Mouse (Mus musculus): ENCODE data around the gene Cdyl. TPM values are rescaled to one million over a fixed set of nuclear protein-coding genes. Genes with fewer than 3 reads are reported as not detected.
A peak's percentile ranks its signal among the peaks of the same experiment; 100 is the strongest.

Cdyl gene
- polyA plus RNA-seq, 1 experiment = 113 TPM

GRCm38 (mm10) chr13:35771968-35772382, 112.3 kb downstream of the Cdyl start:
- no peak overlapping the region for H3K4me3 ChIP-seq (ENCODE audit: control insufficient read depth, low read depth, low read length)
- no peaks in the 10 kb centered on the region; the same call in 1 of the 2 replicates for H3K4me1 ChIP-seq (ENCODE audit: control insufficient read depth, insufficient read depth, low read length)
- H3K27me3 ChIP-seq (ENCODE audit: control insufficient read depth, insufficient read depth, low read length) = no peaks in the 10 kb centered on the region
- H3K36me3 ChIP-seq (ENCODE audit: control insufficient read depth, insufficient read depth, low read length) = no peaks in the 10 kb centered on the region
- TF ChIP-seq CTCF (IDR thresholded peaks at IDR 0.05; ENCODE audit: control insufficient read depth, insufficient read depth, insufficient replicate concordance, low read depth, low read length) = no peak
- TF ChIP-seq POLR2A (IDR thresholded peaks at IDR 0.05; ENCODE audit: control insufficient read depth, low read depth, low read length) = no peak
- H3K27ac ChIP-seq (ENCODE audit: control insufficient read depth, insufficient read depth, low read depth, low read length) = no peak overlapping the region

GRCm38 (mm10) chr13:35773763-35774162, 114.1 kb downstream of the Cdyl start:
- Histone ChIP-seq H3K27ac (ENCODE audit: control insufficient read depth, insufficient read depth, low read depth, low read length) (no peak overlapping the region), H3K4me1 (ENCODE audit: control insufficient read depth, insufficient read depth, low read length) (no peaks in the 10 kb centered on the region; the same call in 1 of the 2 replicates), H3K4me3 (ENCODE audit: control insufficient read depth, low read depth, low read length) (no peak overlapping the region), H3K36me3 (ENCODE audit: control insufficient read depth, insufficient read depth, low read length) (no peaks in the 10 kb centered on the region), H3K27me3 (ENCODE audit: control insufficient read depth, insufficient read depth, low read length) (no peaks in the 10 kb centered on the region)
- TF ChIP-seq POLR2A (IDR thresholded peaks at IDR 0.05; ENCODE audit: control insufficient read depth, low read depth, low read length) (no peak), CTCF (IDR thresholded peaks at IDR 0.05; ENCODE audit: control insufficient read depth, insufficient read depth, insufficient replicate concordance, low read depth, low read length) (peak; percentile 33; the same call in 1 of the 2 replicates)

- H3K27ac ChIP-seq (ENCODE audit: control insufficient read depth, insufficient read depth, low read depth, low read length) = no peak overlapping the region
- TF ChIP-seq POLR2A (IDR thresholded peaks at IDR 0.05; ENCODE audit: control insufficient read depth, low read depth, low read length) (no peak), CTCF (IDR thresholded peaks at IDR 0.05; ENCODE audit: control insufficient read depth, insufficient read depth, insufficient replicate concordance, low read depth, low read length) (no peak)
- H3K4me1 ChIP-seq (ENCODE audit: control insufficient read depth, insufficient read depth, low read length) = no peaks in the 10 kb centered on the region; the same call in 1 of the 2 replicates
- no peaks in the 10 kb centered on the region for H3K27me3 ChIP-seq (ENCODE audit: control insufficient read depth, insufficient read depth, low read length)
- H3K36me3 ChIP-seq (ENCODE audit: control insufficient read depth, insufficient read depth, low read length) = no peaks in the 10 kb centered on the region
- no peak overlapping the region for H3K4me3 ChIP-seq (ENCODE audit: control insufficient read depth, low read depth, low read length)
Measured at GRCm38 (mm10) chr13:35776123-35776522, 116.5 kb downstream of the Cdyl start.

- H3K27ac ChIP-seq (ENCODE audit: control insufficient read depth, insufficient read depth, low read depth, low read length) = no peak overlapping the region
Measured at GRCm38 (mm10) chr13:35780714-35781113, 121.1 kb downstream of the Cdyl start.

GRCm38 (mm10) chr13:35781755-35782154, 122.1 kb downstream of the Cdyl start:
- H3K27ac ChIP-seq (ENCODE audit: control insufficient read depth, insufficient read depth, low read depth, low read length) = no peak overlapping the region
- TF ChIP-seq POLR2A (IDR thresholded peaks at IDR 0.05; ENCODE audit: control insufficient read depth, low read depth, low read length) (no peak), CTCF (IDR thresholded peaks at IDR 0.05; ENCODE audit: control insufficient read depth, insufficient read depth, insufficient replicate concordance, low read depth, low read length) (no peak)
- no peaks in the 10 kb centered on the region for H3K36me3 ChIP-seq (ENCODE audit: control insufficient read depth, insufficient read depth, low read length)
- no peak overlapping the region; the same call in 1 of the 2 replicates for H3K4me3 ChIP-seq (ENCODE audit: control insufficient read depth, low read depth, low read length)
- H3K27me3 ChIP-seq (ENCODE audit: control insufficient read depth, insufficient read depth, low read length) = no peaks in the 10 kb centered on the region
- no peaks in the 10 kb centered on the region for H3K4me1 ChIP-seq (ENCODE audit: control insufficient read depth, insufficient read depth, low read length)

More at GRCm38 (mm10) chr13:35780714-35781113, 121.1 kb downstream of the Cdyl start:
- Histone ChIP-seq H3K36me3 (ENCODE audit: control insufficient read depth, insufficient read depth, low read length) (no peaks in the 10 kb centered on the region), H3K4me3 (ENCODE audit: control insufficient read depth, low read depth, low read length) (no peak overlapping the region), H3K27me3 (ENCODE audit: control insufficient read depth, insufficient read depth, low read length) (no peaks in the 10 kb centered on the region), H3K4me1 (ENCODE audit: control insufficient read depth, insufficient read depth, low read length) (no peaks in the 10 kb centered on the region)
- TF ChIP-seq CTCF (IDR thresholded peaks at IDR 0.05; ENCODE audit: control insufficient read depth, insufficient read depth, insufficient replicate concordance, low read depth, low read length) = no peak
- TF ChIP-seq POLR2A (IDR thresholded peaks at IDR 0.05; ENCODE audit: control insufficient read depth, low read depth, low read length) = no peak

GRCm38 (mm10) chr13:35782949-35783348, 123.3 kb downstream of the Cdyl start:
- H3K27me3 ChIP-seq (ENCODE audit: control insufficient read depth, insufficient read depth, low read length) = no peaks in the 10 kb centered on the region
- no peaks in the 10 kb centered on the region for H3K4me1 ChIP-seq (ENCODE audit: control insufficient read depth, insufficient read depth, low read length)
- TF ChIP-seq POLR2A (IDR thresholded peaks at IDR 0.05; ENCODE audit: control insufficient read depth, low read depth, low read length) (no peak), CTCF (IDR thresholded peaks at IDR 0.05; ENCODE audit: control insufficient read depth, insufficient read depth, insufficient replicate concordance, low read depth, low read length) (peak; percentile 14; the same call in 1 of the 2 replicates)
- H3K4me3 ChIP-seq (ENCODE audit: control insufficient read depth, low read depth, low read length) = no peak overlapping the region
- H3K36me3 ChIP-seq (ENCODE audit: control insufficient read depth, insufficient read depth, low read length) = no peaks in the 10 kb centered on the region
- H3K27ac ChIP-seq (ENCODE audit: control insufficient read depth, insufficient read depth, low read depth, low read length) = no peak overlapping the region

GRCm38 (mm10) chr13:35783576-35783975, 123.9 kb downstream of the Cdyl start:
- Histone ChIP-seq H3K4me1 (ENCODE audit: control insufficient read depth, insufficient read depth, low read length) (no peaks in the 10 kb centered on the region), H3K36me3 (ENCODE audit: control insufficient read depth, insufficient read depth, low read length) (no peaks in the 10 kb centered on the region), H3K27ac (ENCODE audit: control insufficient read depth, insufficient read depth, low read depth, low read length) (no peak overlapping the region), H3K4me3 (ENCODE audit: control insufficient read depth, low read depth, low read length) (no peak overlapping the region), H3K27me3 (ENCODE audit: control insufficient read depth, insufficient read depth, low read length) (no peaks in the 10 kb centered on the region)
- TF ChIP-seq CTCF (IDR thresholded peaks at IDR 0.05; ENCODE audit: control insufficient read depth, insufficient read depth, insufficient replicate concordance, low read depth, low read length) (no peak), POLR2A (IDR thresholded peaks at IDR 0.05; ENCODE audit: control insufficient read depth, low read depth, low read length) (no peak)

Data from testis, adult 2 months (tissue).